Mouse (Mus musculus) stomach, postnatal 0 days (tissue): ENCODE results near the gene Lhfpl3. TPM values are rescaled to one million over a fixed set of nuclear protein-coding genes. Genes with fewer than 3 reads are reported as not detected.

Experiments used
- ATAC-seq: fragments of 200-750 bp; cut with Nextera tagmentation; 2 replicates; pipeline ENCODE4 v1.8.0; 2017; ENCODE audit not compliant: low FRiP score, low TSS enrichment
- DNase-seq: peaks from one replicate; pipeline ENCODE4 v3.0.0-alpha.2; 2016; ENCODE audit warnings: low spot score
- H3K27ac ChIP-seq: fragments of 300-500 bp; sonication (generic); replicated peaks from 2 replicates; pipeline ENCODE4 v1.5.1; 2014; ENCODE audit warnings: mild to moderate bottlenecking, control low read depth
- H3K27me3 ChIP-seq: fragments of 300-500 bp; sonication (generic); 2 replicates; pipeline ENCODE4 v1.6.1; 2014; ENCODE audit warnings: low read length; ENCODE audit not compliant: control insufficient read depth, insufficient read depth
- H3K36me3 ChIP-seq: fragments of 300-500 bp; sonication (generic); 2 replicates; pipeline ENCODE4 v1.6.1; 2014; ENCODE audit warnings: low read length, mixed read lengths; ENCODE audit not compliant: control insufficient read depth, insufficient read depth
- H3K4me1 ChIP-seq: fragments of 300-500 bp; sonication (generic); replicated peaks from 2 replicates; pipeline ENCODE4 v1.6.1; 2014; ENCODE audit warnings: antibody characterized with exemption; ENCODE audit not compliant: control insufficient read depth, insufficient read depth
- H3K4me2 ChIP-seq: fragments of 300-500 bp; sonication (generic); replicated peaks from 2 replicates; pipeline ENCODE4 v1.6.1; 2014; ENCODE audit warnings: low read depth, mild to moderate bottlenecking, control low read depth, moderate library complexity
- H3K4me3 ChIP-seq: fragments of 300-500 bp; sonication (generic); 2 replicates; pipeline ENCODE4 v1.5.1; 2014; ENCODE audit warnings: low read depth, low read length, control low read depth
- H3K9ac ChIP-seq: fragments of 300-500 bp; sonication (generic); 2 replicates; pipeline ENCODE4 v1.6.1; 2014; ENCODE audit warnings: mild to moderate bottlenecking, low read length, control low read depth, mixed read lengths
- H3K9me3 ChIP-seq: fragments of 300-500 bp; sonication (generic); 2 replicates; pipeline ENCODE4 v1.6.1; 2016; ENCODE audit warnings: low read length; ENCODE audit not compliant: control insufficient read depth
- CTCF ChIP-seq: IDR thresholded peaks from 2 replicates; pipeline ENCODE4 v1.5.1; 2016; ENCODE audit warnings: antibody characterized with exemption, low read depth, mild to moderate bottlenecking, moderate library complexity
- EP300 ChIP-seq: optimal IDR thresholded peaks from 2 replicates; pipeline ENCODE3; 2016; ENCODE audit warnings: antibody characterized with exemption
- WGBS: fragments of 180-500 bp; shearing (Covaris S2); extraction: QIAGEN DNeasy Blood & Tissue Kit; methylation state at CpG from one replicate; pipeline ENCODE4 v1.1.7; 2014; 5-methylcytosine and 5-hydroxymethylcytosine counted together
- polyA plus RNA-seq: library from polyadenylated mRNA; unstranded; fragments of >200 nt; fragmentation: Nextera tagmentation; extraction: Ambion mirVana; gene quantifications from 2 replicates; pipeline ENCODE4 v1.2.1, GENCODE M21; 2015

The Lhfpl3 gene
- polyA plus RNA-seq, 1 experiment from 2014 or later = 0.23 TPM

DNA sequence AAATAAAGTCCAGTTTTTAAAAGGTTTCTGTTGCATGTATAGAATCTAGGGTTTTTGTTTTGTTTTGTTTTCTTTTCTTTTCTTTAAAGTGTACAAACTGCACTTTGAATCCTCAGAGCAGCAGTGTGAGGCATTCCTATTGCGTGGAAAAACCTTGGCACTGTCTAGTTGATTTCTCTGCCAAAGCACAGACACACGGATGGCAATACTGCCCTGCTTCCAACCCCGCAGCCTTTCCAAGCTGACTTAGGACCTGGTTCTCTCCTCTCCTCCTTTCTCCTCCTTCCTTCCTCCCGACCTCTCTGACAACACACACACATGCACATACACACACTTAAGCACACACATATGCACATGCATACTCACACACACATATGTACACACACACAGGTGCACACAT, 294.6 kb downstream of the Lhfpl3 start:
- ATAC-seq (no peak), DNase-seq (no peak)
- Histone ChIP-seq H3K36me3 (no peaks in the 10 kb centered on the region), H3K27ac (no peak overlapping the region), H3K9ac (no peak overlapping the region), H3K9me3 (no peaks in the 10 kb centered on the region), H3K4me1 (no peaks in the 10 kb centered on the region), H3K4me3 (no peak overlapping the region), H3K4me2 (no peak overlapping the region), H3K27me3 (no peaks in the 10 kb centered on the region)
- WGBS = 42% methylated on average over 4 of the region's 4 CpGs
- TF ChIP-seq EP300 = no peak
- TF ChIP-seq CTCF = no peak

GRCm38 (mm10) chr5:23042862-23043261, 297.0 kb downstream of the Lhfpl3 start:
- no peak overlapping the region for H3K9ac ChIP-seq
- no peaks in the 10 kb centered on the region for H3K36me3 ChIP-seq
- H3K27me3 ChIP-seq = no peaks in the 10 kb centered on the region
- no peaks in the 10 kb centered on the region for H3K9me3 ChIP-seq
- no peak for ATAC-seq
- H3K4me3 ChIP-seq = no peak overlapping the region
- no peak for DNase-seq
- H3K4me2 ChIP-seq = no peak overlapping the region
- 83% methylated on average over 5 of the region's 5 CpGs for WGBS
- H3K4me1 ChIP-seq = no peaks in the 10 kb centered on the region
- no peak for TF ChIP-seq EP300
- no peak for TF ChIP-seq CTCF
- H3K27ac ChIP-seq = no peak overlapping the region

GRCm38 (mm10) chr5:23049083-23049663, 303.3 kb downstream of the Lhfpl3 start:
- Histone ChIP-seq H3K36me3 (no peaks in the 10 kb centered on the region), H3K27ac (no peak overlapping the region), H3K4me2 (no peak overlapping the region), H3K9me3 (no peaks in the 10 kb centered on the region), H3K27me3 (no peaks in the 10 kb centered on the region), H3K4me3 (no peak overlapping the region), H3K4me1 (no peaks in the 10 kb centered on the region), H3K9ac (no peak overlapping the region)
- WGBS = 64% methylated on average over 7 of the region's 7 CpGs
- ATAC-seq = no peak
- no peak for DNase-seq
- TF ChIP-seq CTCF = no peak
- TF ChIP-seq EP300 = no peak

DNA sequence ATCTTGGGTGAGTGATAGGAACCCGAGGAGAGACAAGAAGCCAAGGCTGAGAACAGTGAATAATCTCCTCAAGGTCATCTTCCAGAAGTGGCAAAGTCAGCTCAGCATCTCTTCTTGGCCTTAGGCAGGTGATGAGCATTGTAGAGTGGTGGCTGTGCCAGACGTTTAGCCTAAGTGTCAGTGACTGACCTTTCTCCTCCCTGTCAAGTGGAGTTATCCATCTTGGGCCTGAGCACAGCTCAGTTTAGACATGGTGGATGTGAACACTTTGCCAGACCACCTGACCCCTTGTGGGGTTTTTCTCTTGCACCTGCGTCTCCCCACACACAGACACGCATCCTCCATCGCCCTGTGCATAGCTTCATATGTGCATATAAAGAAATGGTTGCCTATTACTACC, 305.6 kb downstream of the Lhfpl3 start:
- DNase-seq (no peak), ATAC-seq (no peak)
- no peaks in the 10 kb centered on the region for H3K27me3 ChIP-seq
- H3K4me3 ChIP-seq = no peak overlapping the region
- WGBS = 70% methylated on average over 5 of the region's 5 CpGs
- H3K4me2 ChIP-seq = no peak overlapping the region
- H3K9ac ChIP-seq = no peak overlapping the region
- no peak for TF ChIP-seq EP300
- TF ChIP-seq CTCF = no peak
- H3K9me3 ChIP-seq = no peaks in the 10 kb centered on the region
- H3K36me3 ChIP-seq = no peaks in the 10 kb centered on the region
- H3K4me1 ChIP-seq = no peaks in the 10 kb centered on the region
- no peak overlapping the region for H3K27ac ChIP-seq

GRCm38 (mm10) chr5:23094894-23095293, 349.0 kb downstream of the Lhfpl3 start:
- ATAC-seq = no peak
- Histone ChIP-seq H3K4me1 (no peaks in the 10 kb centered on the region), H3K4me3 (no peak overlapping the region), H3K4me2 (no peak overlapping the region), H3K9ac (no peak overlapping the region), H3K9me3 (no peaks in the 10 kb centered on the region), H3K27ac (no peak overlapping the region), H3K27me3 (no peaks in the 10 kb centered on the region), H3K36me3 (no peaks in the 10 kb centered on the region)
- DNase-seq = no peak
- 65% methylated on average over 1 of the region's 1 CpGs for WGBS
- TF ChIP-seq EP300 (no peak), CTCF (no peak)

GRCm38 (mm10) chr5:23106536-23106935, 360.7 kb downstream of the Lhfpl3 start:
- H3K9me3 ChIP-seq = no peaks in the 10 kb centered on the region
- no peak overlapping the region for H3K27ac ChIP-seq
- no peaks in the 10 kb centered on the region for H3K27me3 ChIP-seq
- H3K4me3 ChIP-seq = no peak overlapping the region
- no peak for DNase-seq
- ATAC-seq = no peak
- no peak overlapping the region for H3K9ac ChIP-seq
- no peaks in the 10 kb centered on the region for H3K4me1 ChIP-seq
- whole genome bisulfite sequencing = 79% methylated on average over 2 of the region's 2 CpGs
- no peak overlapping the region for H3K4me2 ChIP-seq
- H3K36me3 ChIP-seq = no peaks in the 10 kb centered on the region
- TF ChIP-seq CTCF (no peak), EP300 (no peak)
